Mouse (Mus musculus) MN1 (cell line): ENCODE data around the gene Slc17a5.
A peak's percentile ranks its signal among the peaks of the same experiment; 100 is the strongest.

ENCODE experiments used
- DNase-seq: peaks from one replicate; pipeline ENCODE4 v3.0.0-alpha.2; 2016; ENCODE audit warnings: low spot score

The Slc17a5 gene

GRCm38 (mm10) chr9:78558586-78559214 lies 29.1 kb downstream of the Slc17a5 start:
- DNase-seq: no peak

GRCm38 (mm10) chr9:78557041-78557440 lies 30.8 kb downstream of the Slc17a5 start:
- no peak for DNase-seq

GRCm38 (mm10) chr9:78552984-78553383 lies 34.9 kb downstream of the Slc17a5 start:
- peak; percentile 69 for DNase-seq

GRCm38 (mm10) chr9:78551761-78552160 lies 36.1 kb downstream of the Slc17a5 start:
- no peak for DNase-seq

GRCm38 (mm10) chr9:78547742-78548141 lies 40.1 kb downstream of the Slc17a5 start:
- DNase-seq: peak; percentile 10

- DNase-seq: no peak
These were observed 40.9 kb downstream of the Slc17a5 start for GRCm38 (mm10) chr9:78546944-78547343.

GRCm38 (mm10) chr9:78541758-78542157 lies 46.1 kb downstream of the Slc17a5 start:
- DNase-seq: no peak

- no peak for DNase-seq
These were observed 49.4 kb downstream of the Slc17a5 start for GRCm38 (mm10) chr9:78538421-78538820.

GRCm38 (mm10) chr9:78537154-78537873 lies 50.5 kb downstream of the Slc17a5 start:
- DNase-seq: no peak

GRCm38 (mm10) chr9:78534606-78535005 lies 53.2 kb downstream of the Slc17a5 start:
- DNase-seq: no peak

- DNase-seq: no peak
These were observed 54.4 kb downstream of the Slc17a5 start for GRCm38 (mm10) chr9:78533296-78533935.

GRCm38 (mm10) chr9:78532341-78532819 lies 55.5 kb downstream of the Slc17a5 start:
- DNase-seq: no peak

- no peak for DNase-seq
These were observed 56.0 kb downstream of the Slc17a5 start for GRCm38 (mm10) chr9:78531816-78532215.

GRCm38 (mm10) chr9:78527767-78528381 lies 60.0 kb downstream of the Slc17a5 start:
- peak; percentile 83 for DNase-seq

GRCm38 (mm10) chr9:78527301-78527761 lies 60.5 kb downstream of the Slc17a5 start:
- peak; percentile 95 for DNase-seq

GRCm38 (mm10) chr9:78526206-78526605 lies 61.6 kb downstream of the Slc17a5 start:
- no peak for DNase-seq

GRCm38 (mm10) chr9:78525451-78526135 lies 62.2 kb downstream of the Slc17a5 start:
- DNase-seq: no peak

- no peak for DNase-seq
These were observed 66.2 kb downstream of the Slc17a5 start for GRCm38 (mm10) chr9:78521689-78522088.

- no peak for DNase-seq
These were observed 66.8 kb downstream of the Slc17a5 start for GRCm38 (mm10) chr9:78520780-78521601.

- DNase-seq: peak; percentile 48
These were observed 67.6 kb downstream of the Slc17a5 start for GRCm38 (mm10) chr9:78520127-78520779.
